Mouse (Mus musculus): ENCODE data around the gene Samd4. TPM values are rescaled to one million over a fixed set of nuclear protein-coding genes. Genes with fewer than 3 reads are reported as not detected.
A peak's percentile ranks its signal among the peaks of the same experiment; 100 is the strongest.

Gene Samd4
- polyA plus RNA-seq, 1 experiment from 2014 or later = 5.0 TPM

GRCm38 (mm10) chr14:46989694-46990093 lies 107.0 kb downstream of the Samd4 start:
- 9% methylated on average over 4 of the region's 4 CpGs for WGBS
- Histone ChIP-seq H3K9ac (ENCODE audit: low read depth, low read length) (no peak overlapping the region), H3K4me2 (ENCODE audit: low read length) (no peak overlapping the region), H3K27me3 (ENCODE audit: control insufficient read depth, insufficient read depth, low read depth, low read length) (no peaks in the 10 kb centered on the region), H3K27ac (ENCODE audit: low read length) (no peak overlapping the region), H3K4me3 (ENCODE audit: low read depth, low read length) (no peak overlapping the region), H3K36me3 (ENCODE audit: control insufficient read depth, insufficient read depth, low read length) (no peaks in the 10 kb centered on the region), H3K9me3 (replicated peaks; ENCODE audit: control insufficient read depth, low read length, poor library complexity, severe bottlenecking) (no peaks in the 10 kb centered on the region), H3K4me1 (ENCODE audit: control insufficient read depth, insufficient read depth, low read length) (peaks cover 5% of the 10 kb centered on the region)
- ATAC-seq = peak; percentile 52; the same call in 1 of the 2 replicates

- H3K36me3 ChIP-seq (ENCODE audit: control insufficient read depth, insufficient read depth, low read length) = no peaks in the 10 kb centered on the region
- no peaks in the 10 kb centered on the region for H3K9me3 ChIP-seq (replicated peaks; ENCODE audit: control insufficient read depth, low read length, poor library complexity, severe bottlenecking)
- peaks cover 5% of the 10 kb centered on the region for H3K4me1 ChIP-seq (ENCODE audit: control insufficient read depth, insufficient read depth, low read length)
- no peak overlapping the region for H3K4me2 ChIP-seq (ENCODE audit: low read length)
- WGBS = 83% methylated on average over 3 of the region's 3 CpGs
- no peak overlapping the region for H3K27ac ChIP-seq (ENCODE audit: low read length)
- ATAC-seq = no peak
- H3K4me3 ChIP-seq (ENCODE audit: low read depth, low read length) = no peak overlapping the region
- no peaks in the 10 kb centered on the region for H3K27me3 ChIP-seq (ENCODE audit: control insufficient read depth, insufficient read depth, low read depth, low read length)
- H3K9ac ChIP-seq (ENCODE audit: low read depth, low read length) = no peak overlapping the region
Observed at GRCm38 (mm10) chr14:46990450-46990849, 107.8 kb downstream of the Samd4 start.

GRCm38 (mm10) chr14:46994704-46995103 lies 112.0 kb downstream of the Samd4 start:
- no peaks in the 10 kb centered on the region for H3K27me3 ChIP-seq (ENCODE audit: control insufficient read depth, insufficient read depth, low read depth, low read length)
- H3K9me3 ChIP-seq (replicated peaks; ENCODE audit: control insufficient read depth, low read length, poor library complexity, severe bottlenecking) = no peaks in the 10 kb centered on the region
- H3K4me2 ChIP-seq (ENCODE audit: low read length) = no peak overlapping the region
- WGBS = 89% methylated on average over 7 of the region's 7 CpGs
- H3K36me3 ChIP-seq (ENCODE audit: control insufficient read depth, insufficient read depth, low read length) = no peaks in the 10 kb centered on the region
- H3K27ac ChIP-seq (ENCODE audit: low read length) = no peak overlapping the region
- ATAC-seq = no peak
- no peak overlapping the region for H3K4me3 ChIP-seq (ENCODE audit: low read depth, low read length)
- H3K4me1 ChIP-seq (ENCODE audit: control insufficient read depth, insufficient read depth, low read length) = peaks cover 2% of the 10 kb centered on the region; the same call in 1 of the 2 replicates
- no peak overlapping the region for H3K9ac ChIP-seq (ENCODE audit: low read depth, low read length)

- Histone ChIP-seq H3K4me3 (ENCODE audit: low read depth, low read length) (no peak overlapping the region), H3K9me3 (replicated peaks; ENCODE audit: control insufficient read depth, low read length, poor library complexity, severe bottlenecking) (no peaks in the 10 kb centered on the region), H3K4me2 (ENCODE audit: low read length) (no peak overlapping the region), H3K27ac (ENCODE audit: low read length) (no peak overlapping the region), H3K9ac (ENCODE audit: low read depth, low read length) (no peak overlapping the region), H3K27me3 (ENCODE audit: control insufficient read depth, insufficient read depth, low read depth, low read length) (no peaks in the 10 kb centered on the region), H3K36me3 (ENCODE audit: control insufficient read depth, insufficient read depth, low read length) (no peaks in the 10 kb centered on the region), H3K4me1 (ENCODE audit: control insufficient read depth, insufficient read depth, low read length) (no peaks in the 10 kb centered on the region)
- 60% methylated on average over 9 of the region's 9 CpGs for WGBS
- ATAC-seq = no peak
Observed at GRCm38 (mm10) chr14:46999321-47000025, 116.8 kb downstream of the Samd4 start.

- H3K27ac ChIP-seq (ENCODE audit: low read length) = no peak overlapping the region
- H3K27me3 ChIP-seq (ENCODE audit: control insufficient read depth, insufficient read depth, low read depth, low read length) = no peaks in the 10 kb centered on the region
- H3K4me2 ChIP-seq (ENCODE audit: low read length) = no peak overlapping the region
- H3K36me3 ChIP-seq (ENCODE audit: control insufficient read depth, insufficient read depth, low read length) = no peaks in the 10 kb centered on the region
- no peaks in the 10 kb centered on the region for H3K9me3 ChIP-seq (replicated peaks; ENCODE audit: control insufficient read depth, low read length, poor library complexity, severe bottlenecking)
- WGBS = 84% methylated on average over 10 of the region's 11 CpGs
- H3K9ac ChIP-seq (ENCODE audit: low read depth, low read length) = no peak overlapping the region
- ATAC-seq = no peak
- no peak overlapping the region for H3K4me3 ChIP-seq (ENCODE audit: low read depth, low read length)
- H3K4me1 ChIP-seq (ENCODE audit: control insufficient read depth, insufficient read depth, low read length) = no peaks in the 10 kb centered on the region
Observed at GRCm38 (mm10) chr14:47000096-47000736, 117.6 kb downstream of the Samd4 start.

DNA sequence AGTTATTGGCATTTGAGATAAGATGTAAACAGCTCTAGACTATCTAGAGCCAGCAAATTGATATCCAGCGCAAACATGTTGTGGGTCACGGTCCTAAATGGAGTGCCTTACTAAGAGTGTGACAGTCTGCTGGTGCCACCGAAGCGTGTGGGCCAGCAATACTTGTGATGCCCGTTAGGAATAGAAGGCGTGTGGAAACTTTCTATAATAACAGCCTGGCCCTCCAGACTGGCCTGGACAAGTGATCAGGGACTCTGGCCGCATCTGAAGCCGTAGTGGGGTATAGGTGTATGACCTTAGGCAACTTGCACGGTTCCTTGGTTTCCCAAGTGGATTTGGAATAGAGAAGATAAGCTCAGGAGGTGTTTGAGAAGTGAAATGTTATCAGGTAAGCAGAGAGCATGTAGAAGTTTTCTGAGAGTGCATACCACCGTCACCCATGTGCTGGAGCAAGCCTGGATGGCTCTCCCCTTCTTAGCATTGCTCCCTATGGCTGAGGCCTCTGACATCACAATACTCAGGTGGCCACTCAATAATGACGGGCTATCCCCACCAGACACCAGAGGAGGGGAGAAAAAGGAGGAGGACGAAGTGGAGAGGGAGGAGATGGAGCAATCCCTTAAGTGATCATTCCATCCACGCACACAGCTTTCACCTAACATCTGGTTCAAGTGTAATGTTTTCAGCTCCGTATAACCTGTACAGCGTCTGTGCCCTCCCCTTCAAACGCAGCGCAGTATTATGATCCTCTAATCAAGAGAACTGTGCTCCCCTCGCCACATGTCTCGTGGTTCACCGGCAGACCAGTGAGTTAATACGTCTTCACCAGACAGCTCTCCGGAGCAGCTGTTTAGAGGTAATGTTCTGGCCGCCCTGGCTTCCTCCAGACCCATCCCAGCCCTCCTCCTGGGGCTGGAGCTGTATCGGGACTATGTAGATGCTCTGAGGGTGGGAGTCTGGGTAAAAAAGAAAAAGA lies 118.4 kb downstream of the Samd4 start:
- 75% methylated on average over 24 of the region's 24 CpGs for WGBS
- no peaks in the 10 kb centered on the region for H3K36me3 ChIP-seq (ENCODE audit: control insufficient read depth, insufficient read depth, low read length)
- H3K4me3 ChIP-seq (ENCODE audit: low read depth, low read length) = no peak overlapping the region
- H3K27ac ChIP-seq (ENCODE audit: low read length) = no peak overlapping the region
- H3K9me3 ChIP-seq (replicated peaks; ENCODE audit: control insufficient read depth, low read length, poor library complexity, severe bottlenecking) = no peaks in the 10 kb centered on the region
- ATAC-seq = peak; percentile 20; the same call in 1 of the 2 replicates
- no peaks in the 10 kb centered on the region for H3K27me3 ChIP-seq (ENCODE audit: control insufficient read depth, insufficient read depth, low read depth, low read length)
- no peak overlapping the region for H3K9ac ChIP-seq (ENCODE audit: low read depth, low read length)
- no peaks in the 10 kb centered on the region for H3K4me1 ChIP-seq (ENCODE audit: control insufficient read depth, insufficient read depth, low read length)
- H3K4me2 ChIP-seq (ENCODE audit: low read length) = no peak overlapping the region

- no peak overlapping the region for H3K4me3 ChIP-seq (ENCODE audit: low read depth, low read length)
- no peaks in the 10 kb centered on the region for H3K27me3 ChIP-seq (ENCODE audit: control insufficient read depth, insufficient read depth, low read depth, low read length)
- no peaks in the 10 kb centered on the region for H3K4me1 ChIP-seq (ENCODE audit: control insufficient read depth, insufficient read depth, low read length)
- no peaks in the 10 kb centered on the region for H3K36me3 ChIP-seq (ENCODE audit: control insufficient read depth, insufficient read depth, low read length)
- H3K4me2 ChIP-seq (ENCODE audit: low read length) = no peak overlapping the region
- ATAC-seq = no peak
- no peak overlapping the region for H3K27ac ChIP-seq (ENCODE audit: low read length)
- H3K9me3 ChIP-seq (replicated peaks; ENCODE audit: control insufficient read depth, low read length, poor library complexity, severe bottlenecking) = no peaks in the 10 kb centered on the region; the same call in 1 of the 2 replicates
- 34% methylated on average over 3 of the region's 3 CpGs for WGBS
- no peak overlapping the region for H3K9ac ChIP-seq (ENCODE audit: low read depth, low read length)
Observed at GRCm38 (mm10) chr14:47004161-47004560, 121.5 kb downstream of the Samd4 start.

DNA sequence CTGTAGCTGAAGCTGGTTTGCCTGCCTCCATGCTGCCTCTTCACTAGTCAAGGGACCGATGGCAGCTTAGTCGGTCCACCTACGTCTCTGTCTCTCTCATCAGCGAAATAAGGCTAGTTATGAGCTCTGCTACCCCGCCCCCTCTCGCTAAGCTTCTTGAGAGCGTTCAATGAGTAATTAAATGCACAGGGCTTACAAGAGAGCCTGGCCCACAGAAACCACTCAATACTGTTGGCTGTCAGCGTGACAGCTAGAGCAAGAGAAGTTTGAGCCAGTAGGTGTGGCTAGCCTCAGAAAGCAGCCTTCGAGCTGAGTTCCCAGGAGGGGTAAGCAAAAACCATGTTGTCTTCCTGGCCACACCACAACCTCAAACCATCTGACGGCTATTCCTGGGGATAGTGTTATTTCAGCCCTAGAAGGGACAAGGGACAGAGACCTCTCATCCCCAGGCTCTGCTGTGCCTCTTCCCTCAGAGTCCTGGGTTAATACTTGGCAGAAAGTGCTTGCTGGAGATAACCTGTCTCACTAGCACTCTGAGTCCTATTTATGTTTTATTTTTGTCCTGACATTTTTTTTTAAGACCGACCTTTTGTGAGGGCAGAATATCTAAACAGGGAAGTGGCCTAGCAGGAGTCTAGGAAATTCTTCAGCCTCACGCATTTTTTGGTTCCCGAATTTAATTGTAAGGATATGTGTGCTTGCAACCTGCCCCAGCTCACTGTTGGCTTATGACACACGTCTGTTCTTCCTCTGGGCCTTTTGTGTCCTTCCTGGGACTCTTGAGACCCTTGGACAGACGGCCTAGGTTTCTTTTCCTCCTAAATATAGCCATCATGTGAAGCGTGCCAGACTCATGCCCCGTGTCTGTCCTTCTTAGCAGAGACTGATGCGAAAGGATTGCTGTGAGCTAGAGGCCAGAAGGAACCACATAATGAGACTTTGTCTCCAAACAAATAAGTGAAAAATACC lies 128.8 kb downstream of the Samd4 start:
- no peaks in the 10 kb centered on the region; the same call in 1 of the 2 replicates for H3K9me3 ChIP-seq (replicated peaks; ENCODE audit: control insufficient read depth, low read length, poor library complexity, severe bottlenecking)
- no peak overlapping the region for H3K4me2 ChIP-seq (ENCODE audit: low read length)
- no peaks in the 10 kb centered on the region for H3K36me3 ChIP-seq (ENCODE audit: control insufficient read depth, insufficient read depth, low read length)
- H3K4me3 ChIP-seq (ENCODE audit: low read depth, low read length) = no peak overlapping the region
- no peak overlapping the region for H3K9ac ChIP-seq (ENCODE audit: low read depth, low read length)
- 34% methylated on average over 18 of the region's 18 CpGs for WGBS
- H3K27ac ChIP-seq (ENCODE audit: low read length) = no peak overlapping the region
- H3K27me3 ChIP-seq (ENCODE audit: control insufficient read depth, insufficient read depth, low read depth, low read length) = no peaks in the 10 kb centered on the region
- ATAC-seq = peak; percentile 58; the same call in 1 of the 2 replicates
- H3K4me1 ChIP-seq (ENCODE audit: control insufficient read depth, insufficient read depth, low read length) = peaks cover 7% of the 10 kb centered on the region; the same call in 1 of the 2 replicates

Measured in midbrain, embryonic 16.5 days (tissue).